Mouse (Mus musculus): ENCODE measurements around the gene Gm21970. TPM values are rescaled to one million over a fixed set of nuclear protein-coding genes. Genes with fewer than 3 reads are reported as not detected.

The Gm21970 gene
- total RNA-seq, 2 experiments from 2014 or later = not detected

GRCm38 (mm10) chr16:91367066-91367465 is 24.5 kb upstream of the Gm21970 start:
- peak; percentile 83 for ATAC-seq (replicated peaks; ENCODE audit: poor library complexity, severe bottlenecking)

GRCm38 (mm10) chr16:91372577-91373472 is 18.7 kb upstream of the Gm21970 start, which contains the start of gene Ifnar2:
Ifnar2 (plus strand) TSS chr16:91372783.
- ATAC-seq (replicated peaks; ENCODE audit: poor library complexity, severe bottlenecking) = peak; percentile 85

- ATAC-seq (replicated peaks; ENCODE audit: poor library complexity, severe bottlenecking) = no peak
Observed at GRCm38 (mm10) chr16:91373473-91374252, 17.9 kb upstream of the Gm21970 start.

- ATAC-seq (replicated peaks; ENCODE audit: poor library complexity, severe bottlenecking) = peak; percentile 57
Observed at GRCm38 (mm10) chr16:91374253-91374634, 17.3 kb upstream of the Gm21970 start.

GRCm38 (mm10) chr16:91376701-91377100 is 14.8 kb upstream of the Gm21970 start:
- no peak for ATAC-seq (replicated peaks; ENCODE audit: poor library complexity, severe bottlenecking)

GRCm38 (mm10) chr16:91378431-91378986 is 13.0 kb upstream of the Gm21970 start:
- ATAC-seq (replicated peaks; ENCODE audit: poor library complexity, severe bottlenecking) = no peak

GRCm38 (mm10) chr16:91378991-91379390 is 12.5 kb upstream of the Gm21970 start:
- no peak for ATAC-seq (replicated peaks; ENCODE audit: poor library complexity, severe bottlenecking)

GRCm38 (mm10) chr16:91379412-91379811 is 12.1 kb upstream of the Gm21970 start:
- no peak for ATAC-seq (replicated peaks; ENCODE audit: poor library complexity, severe bottlenecking)

GRCm38 (mm10) chr16:91380151-91380550 is 11.4 kb upstream of the Gm21970 start:
- no peak for ATAC-seq (replicated peaks; ENCODE audit: poor library complexity, severe bottlenecking)

- no peak for ATAC-seq (replicated peaks; ENCODE audit: poor library complexity, severe bottlenecking)
Observed at GRCm38 (mm10) chr16:91381606-91382005, 9.9 kb upstream of the Gm21970 start.

- peak; percentile 56 for ATAC-seq (replicated peaks; ENCODE audit: poor library complexity, severe bottlenecking)
Observed at GRCm38 (mm10) chr16:91382261-91382790, 9.2 kb upstream of the Gm21970 start.

GRCm38 (mm10) chr16:91384221-91384620 is 7.3 kb upstream of the Gm21970 start:
- ATAC-seq (replicated peaks; ENCODE audit: poor library complexity, severe bottlenecking) = no peak

- ATAC-seq (replicated peaks; ENCODE audit: poor library complexity, severe bottlenecking) = 0 out of 2 replicates have a peak, but pooled peaks have one; percentile 28
Observed at GRCm38 (mm10) chr16:91385621-91386020, 5.9 kb upstream of the Gm21970 start.

- peak; percentile 50 for ATAC-seq (replicated peaks; ENCODE audit: poor library complexity, severe bottlenecking)
Observed at GRCm38 (mm10) chr16:91386419-91387120, 5.0 kb upstream of the Gm21970 start.

- peak; percentile 48 for ATAC-seq (replicated peaks; ENCODE audit: poor library complexity, severe bottlenecking)
Observed at GRCm38 (mm10) chr16:91387121-91387486, 4.4 kb upstream of the Gm21970 start.

- ATAC-seq (replicated peaks; ENCODE audit: poor library complexity, severe bottlenecking) = peak; percentile 51; the same call in 1 of the 2 replicates
Observed at GRCm38 (mm10) chr16:91390100-91390499, 1.4 kb upstream of the Gm21970 start.

- ATAC-seq (replicated peaks; ENCODE audit: poor library complexity, severe bottlenecking) = no peak
Observed at GRCm38 (mm10) chr16:91394826-91395410, 3.4 kb downstream of the Gm21970 start.

- no peak for ATAC-seq (replicated peaks; ENCODE audit: poor library complexity, severe bottlenecking)
Observed at GRCm38 (mm10) chr16:91395633-91396392, 4.3 kb downstream of the Gm21970 start.
